Mouse (Mus musculus) cerebellum, adult 9-11 months (tissue): ENCODE measurements around the gene Tox4.

Experiments
- DNase-seq: peaks from one replicate; pipeline ENCODE4 v3.0.0; 2022

The Tox4 gene

GRCm38 (mm10) chr14:52314808-52315150 is 35.8 kb downstream of the Tox4 start:
- peak; percentile 57 for DNase-seq

GRCm38 (mm10) chr14:52315283-52315780 is 36.4 kb downstream of the Tox4 start:
- DNase-seq: peak; percentile 60

GRCm38 (mm10) chr14:52315792-52316440 is 37.0 kb downstream of the Tox4 start:
- peak; percentile 84 for DNase-seq

- peak; percentile 72 for DNase-seq
Observed at GRCm38 (mm10) chr14:52316441-52317225, 37.7 kb downstream of the Tox4 start.

- no peak for DNase-seq
Observed at GRCm38 (mm10) chr14:52319361-52319760, 40.4 kb downstream of the Tox4 start.

GRCm38 (mm10) chr14:52325890-52326289 is 46.9 kb downstream of the Tox4 start:
- no peak for DNase-seq

GRCm38 (mm10) chr14:52327375-52327901 is 48.5 kb downstream of the Tox4 start:
- DNase-seq: no peak

- no peak for DNase-seq
Observed at GRCm38 (mm10) chr14:52327910-52328812, 49.2 kb downstream of the Tox4 start, which contains the start of gene Sall2. Gene Sall2 (minus strand): TSS chr14:52328762.

- no peak for DNase-seq
Observed at GRCm38 (mm10) chr14:52331069-52331750, 52.3 kb downstream of the Tox4 start.

GRCm38 (mm10) chr14:52332171-52332570 is 53.2 kb downstream of the Tox4 start:
- no peak for DNase-seq

GRCm38 (mm10) chr14:52338751-52339511 is 60.0 kb downstream of the Tox4 start:
- peak; percentile 67 for DNase-seq

GRCm38 (mm10) chr14:52339512-52339852 is 60.5 kb downstream of the Tox4 start:
- no peak for DNase-seq
